Mouse (Mus musculus) heart, postnatal 0 days (tissue): ENCODE results near the gene Ddx58. TPM values are rescaled to one million over a fixed set of nuclear protein-coding genes. Genes with fewer than 3 reads are reported as not detected.

Experiments
- ATAC-seq: fragments of 200-750 bp; cut with Nextera tagmentation; 2 replicates; pipeline ENCODE4 v1.8.0; 2017; ENCODE audit warnings: low read depth, moderate number of reproducible peaks, moderate library complexity; ENCODE audit not compliant: insufficient read depth
- DNase-seq: peaks from one replicate; pipeline ENCODE4 v3.0.0-alpha.2; 2016; ENCODE audit warnings: low spot score
- H3K27ac ChIP-seq: fragments of 300-500 bp; sonication (generic); 2 replicates; pipeline ENCODE4 v1.5.1; 2014; ENCODE audit warnings: low read depth, mild to moderate bottlenecking
- H3K27me3 ChIP-seq: fragments of 300-500 bp; sonication (generic); 2 replicates; pipeline ENCODE4 v1.6.1; 2014; ENCODE audit warnings: low read length, mixed read lengths; ENCODE audit not compliant: control insufficient read depth, insufficient read depth
- H3K36me3 ChIP-seq: fragments of 300-500 bp; sonication (generic); replicated peaks from 2 replicates; pipeline ENCODE4 v1.6.1; 2014; ENCODE audit warnings: low read length, mixed read lengths; ENCODE audit not compliant: control insufficient read depth, insufficient read depth
- H3K4me1 ChIP-seq: fragments of 300-500 bp; sonication (generic); 2 replicates; pipeline ENCODE4 v1.6.1; 2014; ENCODE audit warnings: antibody characterized with exemption; ENCODE audit not compliant: control insufficient read depth, insufficient read depth
- H3K4me2 ChIP-seq: fragments of 300-500 bp; sonication (generic); 2 replicates; pipeline ENCODE4 v1.6.1; 2014; ENCODE audit warnings: low read depth, mild to moderate bottlenecking, low read length, moderate library complexity
- H3K4me3 ChIP-seq: fragments of 300-500 bp; sonication (generic); 2 replicates; pipeline ENCODE4 v1.5.1; 2014; ENCODE audit warnings: low read depth, low read length
- H3K9ac ChIP-seq: fragments of 300-500 bp; sonication (generic); replicated peaks from 2 replicates; pipeline ENCODE4 v1.6.1; 2014; ENCODE audit warnings: low read depth, low read length, mixed read lengths
- H3K9me3 ChIP-seq: fragments of 300-500 bp; sonication (generic); replicated peaks from 2 replicates; pipeline ENCODE4 v1.6.1; 2016; ENCODE audit warnings: low read length; ENCODE audit not compliant: control insufficient read depth
- CTCF ChIP-seq: IDR thresholded peaks from 2 replicates; pipeline ENCODE4 v1.5.1; 2016; ENCODE audit warnings: antibody characterized with exemption, control low read depth, low read depth
- EP300 ChIP-seq: IDR thresholded peaks from 2 replicates; pipeline ENCODE4 v1.6.1; 2016; ENCODE audit warnings: antibody characterized with exemption, low read depth
- WGBS: fragments of 180-500 bp; shearing (Covaris S2); extraction: QIAGEN DNeasy Blood & Tissue Kit; methylation state at CpG from one replicate; pipeline ENCODE4 v1.1.7; 2014; 5-methylcytosine and 5-hydroxymethylcytosine counted together
- polyA plus RNA-seq: library from polyadenylated mRNA; unstranded; fragments of >200 nt; fragmentation: Nextera tagmentation; extraction: Ambion mirVana; gene quantifications from 2 replicates; pipeline ENCODE4 v1.2.1, GENCODE M21; 2015
- total RNA-seq: library from RNA; depleted of rRNA; stranded (reverse); fragments of >200 nt; gene quantifications from 2 replicates; pipeline ENCODE4 v1.2.3, GENCODE M21; 2014; ENCODE audit warnings: low replicate concordance

Ddx58 gene
- total and polyA plus RNA-seq, 2 experiments from 2014 or later: 6.7 to 17.5 TPM

- ATAC-seq: no peak
- H3K4me2 ChIP-seq: no peak overlapping the region
Observed at GRCm38 (mm10) chr4:40160591-40161434, 78.8 kb downstream of the Ddx58 start.

GRCm38 (mm10) chr4:40158224-40158540, 81.4 kb downstream of the Ddx58 start:
- H3K4me3 ChIP-seq: no peak overlapping the region
- ATAC-seq: no peak
- no peak overlapping the region for H3K9ac ChIP-seq
- H3K9me3 ChIP-seq: no peaks in the 10 kb centered on the region
- WGBS: 66% methylated on average over 5 of the region's 5 CpGs
- H3K4me2 ChIP-seq: no peak overlapping the region
- DNase-seq: no peak
- TF ChIP-seq EP300 (no peak), CTCF (no peak)
- H3K27me3 ChIP-seq: no peaks in the 10 kb centered on the region
- H3K27ac ChIP-seq: no peak overlapping the region
- H3K36me3 ChIP-seq: no peaks in the 10 kb centered on the region
- H3K4me1 ChIP-seq: no peaks in the 10 kb centered on the region; the same call in 1 of the 2 replicates

More at GRCm38 (mm10) chr4:40160591-40161434, 78.8 kb downstream of the Ddx58 start:
- Histone ChIP-seq H3K4me1 (no peaks in the 10 kb centered on the region; the same call in 1 of the 2 replicates), H3K36me3 (peaks cover 11% of the 10 kb centered on the region), H3K27me3 (no peaks in the 10 kb centered on the region), H3K9me3 (no peaks in the 10 kb centered on the region), H3K4me3 (no peak overlapping the region), H3K9ac (no peak overlapping the region), H3K27ac (no peak overlapping the region)
- DNase-seq: no peak
- WGBS: 93% methylated on average over 8 of the region's 8 CpGs
- TF ChIP-seq CTCF: no peak
- no peak for TF ChIP-seq EP300

GRCm38 (mm10) chr4:40157500-40158223, 82.0 kb downstream of the Ddx58 start:
- Histone ChIP-seq H3K4me3 (no peak overlapping the region), H3K4me1 (no peaks in the 10 kb centered on the region; the same call in 1 of the 2 replicates), H3K9ac (no peak overlapping the region), H3K27me3 (no peaks in the 10 kb centered on the region), H3K9me3 (no peaks in the 10 kb centered on the region), H3K36me3 (no peaks in the 10 kb centered on the region), H3K27ac (no peak overlapping the region), H3K4me2 (no peak overlapping the region)
- no peak for DNase-seq
- WGBS: 70% methylated on average over 5 of the region's 5 CpGs
- no peak for TF ChIP-seq CTCF
- TF ChIP-seq EP300: no peak
- no peak for ATAC-seq

- H3K9me3 ChIP-seq: no peaks in the 10 kb centered on the region
- H3K27me3 ChIP-seq: no peaks in the 10 kb centered on the region
- TF ChIP-seq EP300 (no peak), CTCF (no peak)
- no peak overlapping the region for H3K27ac ChIP-seq
- no peak overlapping the region for H3K9ac ChIP-seq
- no peak overlapping the region for H3K4me3 ChIP-seq
- WGBS: 77% methylated on average over 18 of the region's 18 CpGs
- ATAC-seq: no peak
- H3K36me3 ChIP-seq: no peaks in the 10 kb centered on the region
- no peak for DNase-seq
- H3K4me1 ChIP-seq: no peaks in the 10 kb centered on the region; the same call in 1 of the 2 replicates
- H3K4me2 ChIP-seq: no peak overlapping the region
Observed at GRCm38 (mm10) chr4:40156582-40157499, 82.8 kb downstream of the Ddx58 start.

GRCm38 (mm10) chr4:40156153-40156552, 83.5 kb downstream of the Ddx58 start:
- WGBS: 52% methylated on average over 2 of the region's 2 CpGs
- Histone ChIP-seq H3K9me3 (no peaks in the 10 kb centered on the region), H3K4me3 (no peak overlapping the region), H3K4me2 (no peak overlapping the region), H3K27me3 (no peaks in the 10 kb centered on the region), H3K36me3 (no peaks in the 10 kb centered on the region), H3K27ac (no peak overlapping the region), H3K4me1 (no peaks in the 10 kb centered on the region; the same call in 1 of the 2 replicates), H3K9ac (no peak overlapping the region)
- DNase-seq (no peak), ATAC-seq (no peak)
- TF ChIP-seq EP300 (no peak), CTCF (no peak)
